Mouse (Mus musculus): Measurements from ENCODE around the gene Mchr1. TPM values are rescaled to one million over a fixed set of nuclear protein-coding genes. Genes with fewer than 3 reads are reported as not detected.

Gene Mchr1
- polyA plus RNA-seq (2016; fragmentation: Nextera tagmentation; extraction: Ambion mirVana) = 0.74 and 1.2 TPM in 2 replicates

GRCm38 (mm10) chr15:81235086-81235920 lies at the start of gene Mchr1:
TSS of gene Mchr1 (plus strand) at chr15:81235499.
- Histone ChIP-seq H3K27ac (peak within 1 kb of the TSS; percentile 1; the same call in 1 of the 2 replicates), H3K9ac (peak within 1 kb of the TSS; percentile 59)
- WGBS = under 1% methylated on average over 25 of the region's 25 CpGs

GRCm38 (mm10) chr15:81189061-81189460 lies 46.2 kb upstream of the Mchr1 start:
- H3K4me1 ChIP-seq = peaks cover 20% of the 10 kb centered on the region
- 96% methylated on average over 2 of the region's 2 CpGs for WGBS

More at GRCm38 (mm10) chr15:81235086-81235920, at the start of gene Mchr1:
- peak within 1 kb of the TSS; percentile 44 for H3K4me3 ChIP-seq
- peaks cover 18% of the 10 kb centered on the region for H3K27me3 ChIP-seq
- peaks cover 14% of the 10 kb centered on the region for H3K4me1 ChIP-seq
- ATAC-seq (ENCODE audit: low FRiP score) = peak; percentile 89
- H3K9me3 ChIP-seq (replicated peaks) = no peaks in the 10 kb centered on the region
- H3K36me3 ChIP-seq = no peaks in the 10 kb centered on the region
- H3K4me2 ChIP-seq (replicated peaks) = peak within 1 kb of the TSS; percentile 81

GRCm38 (mm10) chr15:81190011-81190629 lies 45.2 kb upstream of the Mchr1 start:
- H3K9me3 ChIP-seq (replicated peaks) = no peaks in the 10 kb centered on the region
- H3K9ac ChIP-seq = peak overlapping the region; percentile 95
- ATAC-seq (ENCODE audit: low FRiP score) = no peak
- H3K27me3 ChIP-seq = no peaks in the 10 kb centered on the region
- peak overlapping the region; percentile 91 for H3K4me3 ChIP-seq
- H3K27ac ChIP-seq = peak overlapping the region; percentile 80
- peaks cover 20% of the 10 kb centered on the region for H3K4me1 ChIP-seq
- peaks cover 7% of the 10 kb centered on the region; the same call in 1 of the 2 replicates for H3K36me3 ChIP-seq
- peak overlapping the region; percentile 85 for H3K4me2 ChIP-seq (replicated peaks)
- under 1% methylated on average over 44 of the region's 46 CpGs for WGBS

More at GRCm38 (mm10) chr15:81189061-81189460, 46.2 kb upstream of the Mchr1 start:
- peaks cover 7% of the 10 kb centered on the region; the same call in 1 of the 2 replicates for H3K36me3 ChIP-seq
- H3K27ac ChIP-seq = no peak overlapping the region
- H3K9me3 ChIP-seq (replicated peaks) = no peaks in the 10 kb centered on the region
- H3K4me3 ChIP-seq = peak overlapping the region; percentile 91; the same call in 1 of the 2 replicates
- peak overlapping the region; percentile 85 for H3K4me2 ChIP-seq (replicated peaks)
- no peak overlapping the region; the same call in 1 of the 2 replicates for H3K9ac ChIP-seq
- no peak for ATAC-seq (ENCODE audit: low FRiP score)
- no peaks in the 10 kb centered on the region for H3K27me3 ChIP-seq

- WGBS = under 1% methylated on average over 48 of the region's 48 CpGs
- peak within 1 kb of the TSS; percentile 91 for H3K4me3 ChIP-seq
- H3K27me3 ChIP-seq = no peaks in the 10 kb centered on the region
- H3K27ac ChIP-seq = peak within 1 kb of the TSS; percentile 80
- H3K4me1 ChIP-seq = peaks cover 20% of the 10 kb centered on the region
- H3K9me3 ChIP-seq (replicated peaks) = no peaks in the 10 kb centered on the region
- ATAC-seq (ENCODE audit: low FRiP score) = peak; percentile 100
- H3K4me2 ChIP-seq (replicated peaks) = peak within 1 kb of the TSS; percentile 85
- peaks cover 7% of the 10 kb centered on the region; the same call in 1 of the 2 replicates for H3K36me3 ChIP-seq
- peak within 1 kb of the TSS; percentile 95 for H3K9ac ChIP-seq
These were observed 44.6 kb upstream of the Mchr1 start, which contains the start of gene Mrtfa for GRCm38 (mm10) chr15:81190630-81191178. TSS of gene Mrtfa (minus strand) at chr15:81190757.

- H3K36me3 ChIP-seq = peaks cover 7% of the 10 kb centered on the region; the same call in 1 of the 2 replicates
- H3K4me3 ChIP-seq = peak overlapping the region; percentile 91
- no peaks in the 10 kb centered on the region for H3K9me3 ChIP-seq (replicated peaks)
- 27% methylated on average over 9 of the region's 9 CpGs for WGBS
- H3K9ac ChIP-seq = peak overlapping the region; percentile 67
- H3K27me3 ChIP-seq = no peaks in the 10 kb centered on the region
- peaks cover 20% of the 10 kb centered on the region for H3K4me1 ChIP-seq
- peak overlapping the region; percentile 85 for H3K4me2 ChIP-seq (replicated peaks)
- H3K27ac ChIP-seq = peak overlapping the region; percentile 64
- ATAC-seq (ENCODE audit: low FRiP score) = no peak
These were observed 44.0 kb upstream of the Mchr1 start for GRCm38 (mm10) chr15:81191303-81191702.

GRCm38 (mm10) chr15:81192316-81192715 lies 43.0 kb upstream of the Mchr1 start:
- Histone ChIP-seq H3K27ac (no peak overlapping the region), H3K9me3 (replicated peaks) (no peaks in the 10 kb centered on the region), H3K9ac (no peak overlapping the region), H3K36me3 (no peaks in the 10 kb centered on the region), H3K27me3 (no peaks in the 10 kb centered on the region), H3K4me3 (no peak overlapping the region), H3K4me2 (replicated peaks) (no peak overlapping the region), H3K4me1 (peaks cover 20% of the 10 kb centered on the region)
- ATAC-seq (ENCODE audit: low FRiP score) = no peak
- WGBS = 76% methylated on average over 5 of the region's 5 CpGs

GRCm38 (mm10) chr15:81192858-81193257 lies 42.4 kb upstream of the Mchr1 start:
- no peak overlapping the region for H3K27ac ChIP-seq
- WGBS = 99% methylated on average over 8 of the region's 8 CpGs
- no peak overlapping the region for H3K4me3 ChIP-seq
- H3K4me2 ChIP-seq (replicated peaks) = no peak overlapping the region
- no peaks in the 10 kb centered on the region for H3K9me3 ChIP-seq (replicated peaks)
- no peaks in the 10 kb centered on the region for H3K36me3 ChIP-seq
- no peaks in the 10 kb centered on the region for H3K27me3 ChIP-seq
- ATAC-seq (ENCODE audit: low FRiP score) = no peak
- H3K9ac ChIP-seq = no peak overlapping the region
- H3K4me1 ChIP-seq = peaks cover 20% of the 10 kb centered on the region

GRCm38 (mm10) chr15:81194791-81195190 lies 40.5 kb upstream of the Mchr1 start:
- Histone ChIP-seq H3K4me1 (peaks cover 6% of the 10 kb centered on the region), H3K4me3 (no peak overlapping the region), H3K9me3 (replicated peaks) (no peaks in the 10 kb centered on the region), H3K36me3 (no peaks in the 10 kb centered on the region), H3K4me2 (replicated peaks) (no peak overlapping the region), H3K27ac (no peak overlapping the region), H3K27me3 (no peaks in the 10 kb centered on the region), H3K9ac (no peak overlapping the region)
- no peak for ATAC-seq (ENCODE audit: low FRiP score)
- WGBS = 92% methylated on average over 6 of the region's 6 CpGs

GRCm38 (mm10) chr15:81195447-81195846 lies 39.9 kb upstream of the Mchr1 start:
- ATAC-seq (ENCODE audit: low FRiP score) = no peak
- no peaks in the 10 kb centered on the region for H3K27me3 ChIP-seq
- H3K9ac ChIP-seq = no peak overlapping the region
- whole genome bisulfite sequencing = 46% methylated on average over 4 of the region's 4 CpGs
- peaks cover 5% of the 10 kb centered on the region; the same call in 1 of the 2 replicates for H3K4me1 ChIP-seq
- no peak overlapping the region for H3K27ac ChIP-seq
- no peaks in the 10 kb centered on the region for H3K9me3 ChIP-seq (replicated peaks)
- no peaks in the 10 kb centered on the region for H3K36me3 ChIP-seq
- no peak overlapping the region for H3K4me2 ChIP-seq (replicated peaks)
- H3K4me3 ChIP-seq = no peak overlapping the region

GRCm38 (mm10) chr15:81197197-81197596 lies 38.1 kb upstream of the Mchr1 start:
- H3K4me3 ChIP-seq = no peak overlapping the region
- H3K9me3 ChIP-seq (replicated peaks) = no peaks in the 10 kb centered on the region
- WGBS = 85% methylated on average over 10 of the region's 10 CpGs
- H3K27ac ChIP-seq = no peak overlapping the region
- H3K27me3 ChIP-seq = no peaks in the 10 kb centered on the region
- H3K4me1 ChIP-seq = no peaks in the 10 kb centered on the region
- no peaks in the 10 kb centered on the region for H3K36me3 ChIP-seq
- no peak overlapping the region for H3K9ac ChIP-seq
- no peak overlapping the region for H3K4me2 ChIP-seq (replicated peaks)
- ATAC-seq (ENCODE audit: low FRiP score) = no peak

- H3K4me2 ChIP-seq (replicated peaks) = no peak overlapping the region
- H3K9me3 ChIP-seq (replicated peaks) = no peaks in the 10 kb centered on the region
- no peaks in the 10 kb centered on the region for H3K36me3 ChIP-seq
- H3K27me3 ChIP-seq = no peaks in the 10 kb centered on the region
- WGBS = 95% methylated on average over 5 of the region's 5 CpGs
- no peak overlapping the region for H3K9ac ChIP-seq
- ATAC-seq (ENCODE audit: low FRiP score) = no peak
- no peak overlapping the region for H3K27ac ChIP-seq
- no peaks in the 10 kb centered on the region for H3K4me1 ChIP-seq
- no peak overlapping the region for H3K4me3 ChIP-seq
These were observed 36.9 kb upstream of the Mchr1 start for GRCm38 (mm10) chr15:81198447-81198846.

GRCm38 (mm10) chr15:81199372-81199959 lies 35.8 kb upstream of the Mchr1 start:
- Histone ChIP-seq H3K4me1 (no peaks in the 10 kb centered on the region), H3K4me3 (no peak overlapping the region), H3K27ac (no peak overlapping the region), H3K9me3 (replicated peaks) (no peaks in the 10 kb centered on the region), H3K27me3 (no peaks in the 10 kb centered on the region), H3K9ac (no peak overlapping the region), H3K36me3 (no peaks in the 10 kb centered on the region), H3K4me2 (replicated peaks) (no peak overlapping the region)
- WGBS = 30% methylated on average over 4 of the region's 4 CpGs
- no peak for ATAC-seq (ENCODE audit: low FRiP score)

All from hindbrain, embryonic 12.5 days (tissue).